Mouse (Mus musculus) hindbrain, embryonic 14.5 days (tissue): ENCODE measurements around the gene Zfr2. TPM values are rescaled to one million over a fixed set of nuclear protein-coding genes. Genes with fewer than 3 reads are reported as not detected.
A peak's percentile ranks its signal among the peaks of the same experiment; 100 is the strongest.

Source experiments
- ATAC-seq: fragments of 200-750 bp; cut with Nextera tagmentation; 2 replicates; pipeline ENCODE4 v1.8.0; 2017; ENCODE audit warnings: moderate number of reproducible peaks, mild to moderate bottlenecking, moderate TSS enrichment, moderate library complexity; ENCODE audit not compliant: low FRiP score
- DNase-seq: peaks from one replicate; pipeline ENCODE4 v3.0.0-alpha.2; 2015; ENCODE audit warnings: low spot score
- H3K27ac ChIP-seq: fragments of 300-500 bp; sonication (generic); 2 replicates; pipeline ENCODE4 v1.5.1; 2014; ENCODE audit warnings: mild to moderate bottlenecking, moderate library complexity
- H3K27me3 ChIP-seq: fragments of 300-500 bp; sonication (generic); 2 replicates; pipeline ENCODE4 v1.6.1; 2014; ENCODE audit warnings: mild to moderate bottlenecking, low read length, mixed read lengths; ENCODE audit not compliant: control insufficient read depth, insufficient read depth
- H3K36me3 ChIP-seq: fragments of 300-500 bp; sonication (generic); replicated peaks from 2 replicates; pipeline ENCODE4 v1.6.1; 2014; ENCODE audit not compliant: control insufficient read depth, insufficient read depth
- H3K4me1 ChIP-seq: fragments of 300-500 bp; sonication (generic); replicated peaks from 2 replicates; pipeline ENCODE4 v1.6.1; 2014; ENCODE audit warnings: antibody characterized with exemption, low read length, mixed read lengths; ENCODE audit not compliant: control insufficient read depth, insufficient read depth
- H3K4me2 ChIP-seq: fragments of 300-500 bp; sonication (generic); replicated peaks from 2 replicates; pipeline ENCODE4 v1.6.1; 2014; ENCODE audit warnings: mild to moderate bottlenecking, moderate library complexity
- H3K4me3 ChIP-seq: fragments of 300-500 bp; sonication (generic); replicated peaks from 2 replicates; pipeline ENCODE4 v1.5.1; 2014; ENCODE audit warnings: mild to moderate bottlenecking, low read length
- H3K9ac ChIP-seq: fragments of 300-500 bp; sonication (generic); 2 replicates; pipeline ENCODE4 v1.6.1; 2014
- H3K9me3 ChIP-seq: fragments of 300-500 bp; sonication (generic); 2 replicates; pipeline ENCODE4 v1.6.1; 2016; ENCODE audit warnings: low read length; ENCODE audit not compliant: control insufficient read depth
- WGBS: fragments of 180-500 bp; shearing (Covaris S2); extraction: QIAGEN DNeasy Blood & Tissue Kit; methylation state at CpG from one replicate; pipeline ENCODE4 v1.1.7; 2014; 5-methylcytosine and 5-hydroxymethylcytosine counted together
- polyA plus RNA-seq: library from polyadenylated mRNA; unstranded; fragments of >200 nt; fragmentation: Nextera tagmentation; extraction: Ambion mirVana; gene quantifications from 2 replicates; pipeline ENCODE4 v1.2.1, GENCODE M21; 2014

Gene Zfr2
- polyA plus RNA-seq, 1 experiment from 2014 or later: 24.2 TPM

- Histone ChIP-seq H3K9ac (no peak overlapping the region), H3K36me3 (no peaks in the 10 kb centered on the region; the same call in 1 of the 2 replicates), H3K4me3 (no peak overlapping the region), H3K4me1 (peaks cover 26% of the 10 kb centered on the region; the same call in 1 of the 2 replicates), H3K4me2 (no peak overlapping the region), H3K27ac (no peak overlapping the region), H3K9me3 (no peaks in the 10 kb centered on the region), H3K27me3 (peaks cover 56% of the 10 kb centered on the region)
- 59% methylated on average over 1 of the region's 1 CpGs for WGBS
- no peak for ATAC-seq
- DNase-seq: no peak
These were observed 21.9 kb downstream of the Zfr2 start for GRCm38 (mm10) chr10:81254886-81255285.

DNA sequence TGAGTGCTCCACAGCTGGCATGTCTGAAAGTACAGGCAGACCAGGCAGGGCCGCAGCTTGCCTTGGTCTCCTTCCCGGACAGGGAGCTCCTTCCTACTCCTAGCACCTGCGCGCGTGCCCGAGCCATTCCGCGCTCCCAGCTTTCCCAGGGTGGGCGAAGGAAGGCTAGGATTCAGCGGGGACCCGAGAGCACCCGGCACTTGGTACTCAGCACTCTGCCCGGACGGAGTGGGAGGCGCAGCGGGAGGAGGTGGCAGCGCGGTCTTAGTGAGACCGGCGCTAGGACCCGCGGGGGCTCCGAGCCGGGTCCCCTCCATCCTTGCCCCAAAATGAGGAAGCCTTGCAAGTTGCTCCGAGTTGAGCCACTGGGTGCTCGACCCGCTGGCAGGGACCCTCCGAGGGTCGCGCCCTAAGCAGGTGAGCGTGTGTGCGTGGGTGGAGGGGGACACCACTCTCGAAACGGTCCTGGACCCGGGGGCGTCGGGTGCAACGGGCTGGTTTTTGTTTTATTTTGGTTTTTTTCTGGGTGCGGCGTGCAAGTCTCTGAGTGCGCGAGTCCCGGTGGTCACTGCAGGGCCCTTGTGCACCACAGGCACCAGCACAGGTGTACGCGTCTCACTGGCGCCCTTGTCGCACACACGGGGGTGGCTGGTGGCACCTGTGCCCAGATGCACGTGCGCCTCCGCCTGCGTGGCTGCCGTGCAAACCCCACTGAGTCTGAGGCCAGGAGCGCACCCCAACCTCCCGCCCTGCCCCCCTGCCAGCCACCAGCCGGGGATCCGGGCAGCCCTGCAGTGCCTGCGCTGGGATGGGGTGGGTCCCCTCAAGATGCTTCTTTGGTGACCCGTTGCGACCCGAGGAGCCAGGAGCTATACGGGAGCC is 24.4 kb downstream of the Zfr2 start:
- WGBS: 2% methylated on average over 58 of the region's 62 CpGs
- Histone ChIP-seq H3K36me3 (peaks cover 5% of the 10 kb centered on the region), H3K4me1 (peaks cover 19% of the 10 kb centered on the region; the same call in 1 of the 2 replicates), H3K4me2 (peak overlapping the region; percentile 89), H3K27ac (no peak overlapping the region), H3K9ac (peak overlapping the region; percentile 64), H3K27me3 (peaks cover 40% of the 10 kb centered on the region), H3K4me3 (peak overlapping the region; percentile 42), H3K9me3 (peaks cover 4% of the 10 kb centered on the region; the same call in 1 of the 2 replicates)
- ATAC-seq (no peak), DNase-seq (no peak)

GRCm38 (mm10) chr10:81259225-81259884 is 26.4 kb downstream of the Zfr2 start:
- peaks cover 36% of the 10 kb centered on the region for H3K27me3 ChIP-seq
- peak; percentile 19; the same call in 1 of the 2 replicates for ATAC-seq
- 37% methylated on average over 21 of the region's 21 CpGs for WGBS
- no peak overlapping the region for H3K4me3 ChIP-seq
- H3K27ac ChIP-seq: no peak overlapping the region
- no peak for DNase-seq
- peaks cover 4% of the 10 kb centered on the region; the same call in 1 of the 2 replicates for H3K9me3 ChIP-seq
- H3K4me1 ChIP-seq: peaks cover 10% of the 10 kb centered on the region; the same call in 1 of the 2 replicates
- H3K36me3 ChIP-seq: peaks cover 23% of the 10 kb centered on the region
- 0 out of 2 replicates have a peak overlapping the region, but pooled peaks have one; percentile 9 for H3K4me2 ChIP-seq
- 0 out of 2 replicates have a peak overlapping the region, but pooled peaks have one; percentile 31 for H3K9ac ChIP-seq

DNA sequence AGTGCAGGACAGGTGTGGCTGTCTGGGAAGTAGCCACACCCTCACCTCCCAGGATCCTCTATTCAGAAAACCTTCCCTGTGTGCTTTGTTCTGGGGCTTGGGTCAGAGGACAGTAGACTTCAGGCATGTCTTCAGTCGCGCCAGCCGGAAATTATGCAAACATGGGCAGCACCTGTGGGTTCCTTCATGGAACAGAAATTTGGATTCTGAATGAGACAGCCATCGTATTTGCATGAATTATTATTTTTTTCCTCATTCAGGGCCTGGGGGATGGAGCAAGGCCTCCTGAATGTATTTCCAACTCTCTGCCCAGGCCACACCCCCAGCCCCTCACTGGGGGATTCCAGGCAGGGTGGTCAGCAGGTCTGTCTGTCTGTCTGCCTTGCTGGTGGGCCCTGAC is 28.1 kb downstream of the Zfr2 start:
- WGBS: 89% methylated on average over 4 of the region's 4 CpGs

GRCm38 (mm10) chr10:81265540-81265939 is 32.6 kb downstream of the Zfr2 start:
- peak overlapping the region; percentile 70 for H3K9ac ChIP-seq
- no peak for ATAC-seq
- H3K36me3 ChIP-seq: peaks cover 30% of the 10 kb centered on the region
- no peaks in the 10 kb centered on the region for H3K27me3 ChIP-seq
- H3K27ac ChIP-seq: no peak overlapping the region
- 93% methylated on average over 8 of the region's 8 CpGs for WGBS
- peak overlapping the region; percentile 68 for H3K4me2 ChIP-seq
- H3K9me3 ChIP-seq: peaks cover 2% of the 10 kb centered on the region; the same call in 1 of the 2 replicates
- DNase-seq: no peak
- H3K4me1 ChIP-seq: peaks cover 25% of the 10 kb centered on the region
- H3K4me3 ChIP-seq: peak overlapping the region; percentile 52; the same call in 1 of the 2 replicates

More for the DNA sequence above, 28.1 kb downstream of the Zfr2 start:
- no peak for DNase-seq
- Histone ChIP-seq H3K4me1 (peaks cover 18% of the 10 kb centered on the region), H3K27ac (no peak overlapping the region), H3K9ac (no peak overlapping the region), H3K36me3 (peaks cover 30% of the 10 kb centered on the region), H3K27me3 (peaks cover 33% of the 10 kb centered on the region), H3K9me3 (peaks cover 4% of the 10 kb centered on the region; the same call in 1 of the 2 replicates), H3K4me2 (no peak overlapping the region), H3K4me3 (no peak overlapping the region)
- no peak for ATAC-seq

GRCm38 (mm10) chr10:81266211-81267105 is 33.5 kb downstream of the Zfr2 start, which contains the start of the genes Mrpl54 and Apba3:
TSS of gene Mrpl54 (minus strand) at chr10:81266934.
TSS of gene Apba3 (plus strand) at chr10:81266960.
- Histone ChIP-seq H3K36me3 (peaks cover 37% of the 10 kb centered on the region), H3K4me2 (peak within 1 kb of the TSS; percentile 82), H3K4me3 (peak within 1 kb of the TSS; percentile 63), H3K27me3 (no peaks in the 10 kb centered on the region), H3K9ac (peak within 1 kb of the TSS; percentile 79), H3K9me3 (no peaks in the 10 kb centered on the region), H3K27ac (peak within 1 kb of the TSS; percentile 87), H3K4me1 (peaks cover 25% of the 10 kb centered on the region)
- peak; percentile 93 for ATAC-seq
- peak; percentile 96 for DNase-seq
- WGBS: under 1% methylated on average over 48 of the region's 48 CpGs

DNA sequence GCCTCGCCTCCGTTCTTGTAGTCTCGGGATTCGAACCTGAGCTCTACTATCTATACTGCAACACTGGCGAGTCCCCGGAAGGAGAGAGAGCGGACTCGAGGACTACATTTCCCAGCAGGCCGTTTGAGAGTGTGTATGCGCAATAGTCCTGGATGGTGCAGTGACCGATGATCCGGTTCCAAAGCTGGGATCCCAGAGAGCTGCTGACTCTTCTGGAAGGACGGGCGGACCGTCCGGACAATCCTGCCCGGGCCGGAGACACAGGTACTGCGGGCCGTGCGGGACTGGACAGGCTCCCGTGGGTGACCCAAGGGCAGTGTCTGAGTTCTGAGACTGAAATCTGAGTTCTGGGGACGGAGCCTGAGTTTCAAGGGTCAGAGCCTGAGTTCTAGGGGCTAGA is 35.1 kb downstream of the Zfr2 start:
- peak overlapping the region; percentile 12; the same call in 1 of the 2 replicates for H3K27ac ChIP-seq
- peak overlapping the region; percentile 79 for H3K9ac ChIP-seq
- peak overlapping the region; percentile 63 for H3K4me3 ChIP-seq
- H3K4me2 ChIP-seq: peak overlapping the region; percentile 82
- ATAC-seq (peak; percentile 52; the same call in 1 of the 2 replicates), DNase-seq (peak; percentile 84)
- 2% methylated on average over 23 of the region's 23 CpGs for WGBS
- H3K9me3 ChIP-seq: no peaks in the 10 kb centered on the region
- H3K4me1 ChIP-seq: peaks cover 25% of the 10 kb centered on the region
- H3K36me3 ChIP-seq: peaks cover 41% of the 10 kb centered on the region
- H3K27me3 ChIP-seq: no peaks in the 10 kb centered on the region

GRCm38 (mm10) chr10:81268643-81269412 is 35.9 kb downstream of the Zfr2 start:
- peak overlapping the region; percentile 82 for H3K4me2 ChIP-seq
- 85% methylated on average over 16 of the region's 16 CpGs for WGBS
- H3K27me3 ChIP-seq: no peaks in the 10 kb centered on the region
- H3K4me3 ChIP-seq: peak overlapping the region; percentile 63
- H3K27ac ChIP-seq: no peak overlapping the region
- no peaks in the 10 kb centered on the region for H3K9me3 ChIP-seq
- peaks cover 43% of the 10 kb centered on the region for H3K36me3 ChIP-seq
- DNase-seq: no peak
- no peak for ATAC-seq
- H3K4me1 ChIP-seq: peaks cover 25% of the 10 kb centered on the region
- H3K9ac ChIP-seq: peak overlapping the region; percentile 79
